12 mouse cellular contexts compared by ENCODE assay signal in genomic region chr11:34777529-34777928, GRCm38 (mm10).
"Had no signal": no experiment of that assay in that cellular context is flagged by ENCODE, and none has a peak within 500 bp of the region (broad histone marks: within the 10 kb centered on the region; RNA-seq: fewer than 3 reads in every experiment).

No protein-coding gene starts in this region.

- H3K4me3 ChIP-seq: kidney, embryonic 15.5 days; left cerebral cortex, adult 2 months; liver, embryonic 13.5 days; midbrain, embryonic 12.5 days had no signal

- H3K4me1 ChIP-seq: kidney, embryonic 15.5 days; midbrain, embryonic 12.5 days had no signal

- ATAC-seq: lung, postnatal 0 days; midbrain, embryonic 16.5 days had no signal

- DNase-seq: kidney, postnatal 10 days; kidney, postnatal 36 days; layer of hippocampus, postnatal 36 days; liver, embryonic 13.5 days; lung, embryonic 14.5 days; thymus, adult 18-20 months; thymus, postnatal 36 days had no signal

- H3K27ac ChIP-seq: kidney, embryonic 15.5 days; left cerebral cortex, adult 2 months; liver, embryonic 13.5 days; midbrain, embryonic 12.5 days had no signal
